Mouse (Mus musculus) left cerebral cortex, adult 2 months (tissue): ENCODE results near the gene Scn4b. TPM values are rescaled to one million over a fixed set of nuclear protein-coding genes. Genes with fewer than 3 reads are reported as not detected.

ENCODE experiments used
- DNase-seq, 2 experiments: peaks; one replicate each; pipeline ENCODE4 v3.0.0; 2021 to 2022; ENCODE audit warnings: low spot score in 2 of 2, mixed read lengths in 1 of 2; ENCODE audit errors: extremely low spot score in 1 of 2
- H3K27ac ChIP-seq: fragments of 200-600 bp; 2 replicates; pipeline ENCODE4 v1.8.1; 2022
- H3K4me3 ChIP-seq: fragments of 200-600 bp; 2 replicates; pipeline ENCODE4 v1.8.1; 2022
- CTCF ChIP-seq: fragments of 200-600 bp; IDR thresholded peaks from 2 replicates; pipeline ENCODE4 v1.8.1; 2022; ENCODE audit warnings: antibody characterized with exemption, mild to moderate bottlenecking, moderate library complexity
- intact Hi-C: fragments of 180-260 bp; cut with DNase I; formaldehyde crosslinking; loops from one replicate; pipeline ENCODE4 v1.15.1; 2025
- long read RNA-seq, 2 experiments: library from polyadenylated mRNA; stranded (forward); transcript quantifications; one replicate each; pipeline ENCODE4 v2.0.0; 2021; ENCODE audit warnings: borderline mapping rate in 2 of 2
- total RNA-seq, 2 experiments: library from RNA; stranded (reverse); gene quantifications; 2 replicates each; pipeline ENCODE4 v1.2.3; 2021

Gene Scn4b
- total RNA-seq: 10 to 100 TPM; 52.1 to 74.9 TPM
- long read RNA-seq, experiment 1, full-length matches to known transcripts: 4 of 16 reads
- long read RNA-seq, experiment 1, partial matches to known transcripts: 0 of 16 reads
- long read RNA-seq, experiment 1, other reads (novel, unspliced or antisense): 12 of 16 reads
- long read RNA-seq, experiment 2, full-length matches to known transcripts: 11 of 17 reads
- long read RNA-seq, experiment 2, partial matches to known transcripts: 1 of 17 reads
- long read RNA-seq, experiment 2, other reads (novel, unspliced or antisense): 5 of 17 reads

DNA sequence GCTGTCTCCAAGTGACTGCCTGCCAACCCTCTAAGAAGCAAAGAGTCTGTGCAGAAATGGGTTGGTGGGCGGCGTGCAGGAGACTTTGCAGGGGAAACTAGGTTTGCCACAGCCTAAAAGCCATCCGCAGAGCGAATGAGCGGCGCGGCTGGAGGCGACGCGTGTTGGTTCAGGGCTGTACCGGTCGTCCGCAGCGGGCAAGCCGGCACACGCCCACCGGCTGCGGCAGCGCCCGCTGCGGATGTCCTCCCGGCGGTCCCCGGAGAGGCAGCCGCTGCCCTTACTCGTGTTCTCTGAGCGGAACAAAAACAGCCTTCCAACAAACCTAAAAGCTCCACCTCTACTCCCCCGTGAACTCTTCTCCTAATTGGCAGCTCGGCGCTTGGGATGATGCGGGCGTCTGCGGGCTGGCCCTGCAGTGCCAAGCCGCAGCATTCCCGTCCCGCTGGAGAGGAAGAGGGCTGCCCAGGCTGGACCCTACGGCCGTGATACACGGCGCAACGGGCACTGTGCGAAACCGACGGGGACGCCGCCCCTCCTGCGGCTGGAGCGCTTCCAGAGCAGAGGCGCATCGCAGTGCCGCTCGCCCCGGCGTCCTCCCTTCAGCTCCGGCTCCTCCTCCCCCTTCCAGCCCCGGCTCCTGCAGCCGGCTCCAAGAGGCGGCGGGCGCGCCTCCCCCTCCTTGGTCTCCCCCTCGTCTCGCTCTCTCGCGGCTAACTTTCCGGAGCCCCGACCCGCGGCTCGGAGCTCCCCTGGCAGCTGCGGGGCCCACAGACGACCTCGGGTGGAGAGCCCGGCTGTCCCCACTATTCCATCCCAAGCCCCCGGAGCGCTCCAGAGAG lies at the start of gene Scn4b:
Gene Scn4b (plus strand): TSS at position 205 of the 842 bp plus-strand sequence.
- intact Hi-C loops: loop anchor here (1.0 kb wide), 1 partner anchor 16 kb away; no protein-coding TSS in a partner anchor
- Histone ChIP-seq H3K27ac (peak within 1 kb of the TSS; percentile 74), H3K4me3 (peak within 1 kb of the TSS; percentile 60)
- TF ChIP-seq CTCF: no peak
- DNase-seq: peak; percentile 45 to 54

DNA sequence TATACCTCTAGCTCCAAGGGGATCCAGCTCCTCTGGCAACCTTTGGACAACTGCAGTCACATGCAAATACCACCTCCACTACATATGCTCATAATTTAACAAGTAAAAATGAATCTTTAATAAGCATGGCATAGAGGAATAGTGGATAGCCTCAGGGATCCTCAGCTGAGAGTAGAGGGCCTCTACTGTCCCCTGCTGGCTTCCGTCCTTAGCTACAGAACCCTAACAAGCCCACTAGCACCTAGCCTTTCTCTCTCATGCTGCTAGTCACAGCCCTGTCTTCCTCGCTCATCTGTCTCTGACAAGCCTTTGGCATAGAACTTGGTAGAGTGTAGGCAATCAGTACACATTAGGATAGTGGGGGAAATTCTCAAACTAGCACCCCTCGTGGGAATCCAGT lies 47.4 kb upstream of the Scn4b start:
- Histone ChIP-seq H3K4me3 (no peak overlapping the region), H3K27ac (no peak overlapping the region)
- no peak for DNase-seq
- no peak; the same call in 1 of the 2 replicates for TF ChIP-seq CTCF
- intact Hi-C loops: no loop called here

DNA sequence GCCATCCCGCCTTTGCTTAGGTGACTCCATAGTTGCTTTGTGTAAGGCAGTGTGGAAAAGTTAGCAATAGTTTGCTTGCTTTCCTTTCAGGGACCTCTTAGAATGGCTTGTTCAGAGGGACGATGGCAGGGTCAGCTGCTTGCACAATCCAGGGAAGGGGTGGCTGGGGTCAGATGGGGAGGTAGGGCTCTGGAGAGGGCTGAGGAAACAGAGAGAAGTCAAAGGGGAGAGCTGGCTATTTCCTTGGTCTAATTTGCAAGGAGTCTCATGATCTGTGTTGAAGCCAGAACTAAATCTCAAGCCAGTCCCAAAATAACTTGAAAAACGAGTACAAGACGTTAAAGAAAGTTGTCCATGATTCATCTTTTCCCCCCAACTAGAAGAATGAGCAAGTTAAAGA lies 45.6 kb upstream of the Scn4b start:
- Histone ChIP-seq H3K27ac (no peak overlapping the region), H3K4me3 (no peak overlapping the region)
- no peak for DNase-seq
- intact Hi-C loops: no loop called here
- no peak for TF ChIP-seq CTCF

DNA sequence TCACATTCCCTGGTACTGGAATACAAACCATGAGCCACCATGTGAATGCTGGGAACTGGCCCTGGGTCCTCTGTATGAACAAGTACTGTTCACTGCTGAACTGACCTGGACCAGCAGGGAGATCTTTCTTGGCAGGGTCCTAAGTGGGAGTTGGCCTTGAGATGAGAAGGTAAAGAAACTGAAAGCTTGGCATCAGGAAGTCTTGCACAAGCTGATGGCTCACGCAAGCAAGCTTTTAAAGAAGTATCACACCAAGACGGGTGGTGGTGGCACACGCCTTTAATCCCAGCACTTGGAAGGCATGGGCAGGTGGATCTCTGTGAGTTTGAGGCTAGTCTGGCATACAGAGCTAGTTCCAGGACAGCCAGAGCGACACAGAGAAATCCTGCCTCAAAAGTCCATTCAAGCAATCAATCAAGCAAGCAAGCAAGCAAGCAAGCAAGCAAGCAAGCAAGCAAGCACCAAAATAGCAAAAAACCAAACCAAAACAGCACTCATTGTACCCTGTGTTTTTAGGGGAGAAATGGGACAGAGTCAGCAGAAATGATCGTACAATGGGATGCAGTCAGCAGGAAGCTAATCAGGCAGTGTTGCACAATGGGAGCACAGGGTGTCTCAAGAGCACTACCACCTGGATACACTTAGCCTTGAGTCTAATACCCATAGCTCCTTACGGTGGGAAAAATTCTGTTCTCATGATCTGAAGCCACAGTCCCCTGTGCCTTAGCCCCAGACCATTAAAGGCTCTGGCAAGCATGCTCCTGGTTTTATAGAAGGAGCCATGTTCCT lies 42.9 kb upstream of the Scn4b start:
- no peak for TF ChIP-seq CTCF
- intact Hi-C loops: no loop called here
- H3K4me3 ChIP-seq: no peak overlapping the region
- DNase-seq: no peak
- no peak overlapping the region for H3K27ac ChIP-seq

DNA sequence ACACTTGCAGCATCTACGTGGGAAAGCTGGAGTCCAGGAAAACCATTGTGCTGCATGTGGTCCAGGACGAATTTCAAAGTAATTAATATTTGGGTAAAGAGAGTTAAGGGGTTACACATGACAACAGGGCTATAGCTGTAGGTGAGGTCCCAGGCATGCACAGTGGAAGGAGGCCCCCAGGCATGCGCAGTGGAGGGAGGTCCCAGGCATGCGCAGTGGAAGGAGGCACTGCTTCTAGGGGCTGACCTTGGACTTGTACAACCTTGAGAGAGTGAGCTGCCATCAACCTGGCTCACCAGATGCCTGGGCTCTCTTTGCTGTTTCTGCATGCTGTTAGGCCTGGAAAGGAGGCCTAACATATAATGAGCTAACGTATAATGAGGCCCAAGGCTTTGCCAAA lies 40.3 kb upstream of the Scn4b start:
- H3K4me3 ChIP-seq: no peak overlapping the region
- H3K27ac ChIP-seq: no peak overlapping the region
- no peak for DNase-seq
- intact Hi-C loops: no loop called here
- TF ChIP-seq CTCF: no peak

DNA sequence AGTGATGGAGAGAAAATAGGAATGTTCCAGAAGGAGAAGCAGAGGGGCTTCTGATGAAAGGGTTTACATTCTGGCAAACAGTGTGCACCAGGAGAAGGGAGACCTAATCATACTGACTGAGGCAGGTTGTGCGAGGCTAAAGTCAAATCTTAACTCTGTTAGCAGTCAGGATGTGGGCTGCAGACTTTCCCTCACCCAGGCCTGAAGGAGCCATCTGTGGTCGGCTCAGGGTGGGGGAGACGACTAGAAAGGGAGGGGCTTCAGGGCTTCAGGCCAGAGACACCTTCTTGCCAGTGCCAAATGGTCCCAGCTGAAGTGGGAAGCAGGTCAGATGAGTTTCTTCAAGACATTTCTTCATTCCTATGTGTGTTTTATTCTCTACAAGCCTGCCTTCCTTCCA lies 39.8 kb upstream of the Scn4b start:
- no peak for TF ChIP-seq CTCF
- Histone ChIP-seq H3K4me3 (no peak overlapping the region), H3K27ac (no peak overlapping the region)
- DNase-seq: no peak
- intact Hi-C loops: no loop called here

DNA sequence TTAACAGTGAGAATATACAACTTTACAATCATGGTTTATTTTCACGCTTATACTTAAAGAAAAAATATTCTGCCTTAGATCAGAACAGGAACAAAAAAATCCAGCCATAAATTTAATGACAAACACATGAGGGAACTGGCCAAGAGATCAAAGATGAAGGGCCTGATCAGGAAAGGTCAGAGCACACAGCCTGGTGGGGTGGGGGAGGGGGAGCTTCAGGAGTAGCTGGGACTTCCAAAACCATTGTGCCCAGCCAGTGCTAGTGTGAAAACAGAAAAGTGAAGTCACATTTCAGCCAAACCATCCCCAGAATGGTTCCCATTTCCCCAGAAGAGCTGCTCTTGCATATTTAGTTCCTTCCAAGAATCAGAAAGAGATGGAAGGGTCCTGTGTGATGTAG lies 35.7 kb upstream of the Scn4b start:
- intact Hi-C loops: no loop called here

DNA sequence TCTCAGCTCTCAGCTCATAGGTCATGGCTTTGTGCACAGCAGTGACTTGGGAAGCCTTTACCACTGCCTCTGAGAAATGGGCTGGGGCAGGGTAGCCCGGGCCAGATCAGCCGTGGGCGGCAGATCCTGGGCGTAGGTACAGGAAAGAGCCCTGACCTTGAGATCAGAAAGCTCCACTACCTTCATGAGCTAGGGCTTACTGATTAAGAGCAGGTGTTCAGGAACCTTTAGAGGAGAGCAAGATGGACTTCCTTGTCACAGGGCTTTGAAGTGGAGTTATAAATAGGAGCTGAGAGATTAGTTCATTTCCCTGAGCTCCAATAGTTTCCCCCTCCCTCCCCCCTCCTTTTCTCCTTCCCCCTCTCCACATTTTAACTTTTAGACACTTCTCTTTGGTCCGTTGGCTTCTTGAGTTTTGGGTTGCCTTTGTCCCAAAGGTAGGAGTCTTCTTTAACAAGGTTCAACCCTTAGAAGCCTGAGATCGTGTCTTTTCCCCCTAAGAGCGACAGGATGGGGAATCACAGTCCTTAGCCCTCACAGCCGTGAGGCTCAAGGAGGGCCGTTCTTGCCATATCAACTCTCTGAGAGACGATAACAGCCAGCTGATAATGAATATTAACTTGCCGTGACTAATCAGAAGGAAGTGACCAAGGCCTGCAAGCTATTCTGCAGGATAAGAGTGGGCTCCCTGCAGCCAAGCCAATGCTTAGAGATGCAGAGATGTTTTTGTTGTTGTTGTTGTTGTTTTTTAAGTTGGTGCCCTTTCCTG lies 34.8 kb upstream of the Scn4b start:
- intact Hi-C loops: no loop called here

More for the DNA sequence above, 35.7 kb upstream of the Scn4b start:
- no peak overlapping the region for H3K4me3 ChIP-seq
- no peak for TF ChIP-seq CTCF
- no peak overlapping the region for H3K27ac ChIP-seq
- no peak for DNase-seq

DNA sequence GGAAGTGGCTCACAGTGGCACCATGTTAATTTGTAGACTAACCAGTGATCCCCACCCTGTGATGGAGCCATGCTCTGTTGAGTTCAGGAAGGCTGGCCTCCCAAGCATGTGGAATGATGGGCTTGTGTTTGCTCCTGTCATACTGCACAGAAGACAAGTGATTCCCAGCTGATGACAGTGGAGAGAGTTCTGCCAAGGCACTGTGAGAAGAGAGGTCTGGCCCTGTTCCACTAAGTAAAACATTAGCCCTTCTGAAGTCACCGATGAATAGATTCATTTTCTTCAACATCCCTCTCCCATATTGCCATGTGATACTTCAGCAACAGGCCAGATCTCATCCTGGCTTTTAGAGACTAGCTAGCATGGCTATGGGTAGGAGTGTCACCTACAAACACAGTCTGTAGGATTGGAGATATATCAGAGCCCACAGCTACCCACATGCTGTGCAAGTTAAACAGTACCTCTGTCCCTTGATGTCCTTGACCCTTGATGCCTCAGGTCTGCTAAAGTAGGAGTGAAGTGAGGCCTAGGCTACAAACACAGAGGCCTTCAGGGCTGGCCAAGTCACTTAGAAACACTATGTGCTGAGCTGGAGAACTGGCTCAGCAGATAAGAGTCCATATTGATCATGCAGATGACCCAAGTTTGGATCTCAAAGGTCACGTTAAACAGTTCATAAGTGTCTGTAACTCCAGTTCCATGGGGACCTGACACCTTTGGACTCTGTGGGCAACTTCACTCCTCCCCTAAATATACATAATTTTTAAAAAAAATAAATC lies 32.4 kb upstream of the Scn4b start:
- no peak for TF ChIP-seq CTCF
- DNase-seq: no peak
- intact Hi-C loops: no loop called here
- H3K4me3 ChIP-seq: no peak overlapping the region
- no peak overlapping the region for H3K27ac ChIP-seq

More for the DNA sequence above, 34.8 kb upstream of the Scn4b start:
- no peak overlapping the region for H3K27ac ChIP-seq
- TF ChIP-seq CTCF: no peak
- no peak overlapping the region for H3K4me3 ChIP-seq
- DNase-seq: no peak

DNA sequence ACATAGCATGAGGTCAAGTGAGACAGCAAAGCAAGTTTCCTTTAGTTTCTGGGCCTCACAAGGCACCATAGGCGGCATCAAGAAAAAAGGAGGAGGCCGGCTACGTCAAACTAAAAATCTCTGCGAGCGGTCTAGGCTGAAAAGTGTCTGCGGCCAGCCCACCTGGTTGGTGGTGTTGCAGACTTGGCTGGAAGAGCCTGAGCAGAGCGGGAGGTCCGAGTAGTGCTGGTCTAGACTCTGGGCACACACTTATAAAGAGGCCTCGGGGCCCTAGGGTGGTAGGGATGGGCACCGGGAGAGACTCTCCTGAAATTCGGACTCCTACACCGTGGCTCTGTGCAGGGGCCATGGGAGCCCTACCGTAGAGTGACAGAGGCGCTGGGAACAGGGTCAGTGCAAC lies 22.5 kb upstream of the Scn4b start:
- peak; percentile 70 to 74 for DNase-seq
- no peak for TF ChIP-seq CTCF
- H3K4me3 ChIP-seq: peak overlapping the region; percentile 58
- intact Hi-C loops: no loop called here
- peak overlapping the region; percentile 44 for H3K27ac ChIP-seq
